Mouse (Mus musculus) liver, embryonic 11.5 days (tissue): ENCODE data around the gene Wwox. TPM values are rescaled to one million over a fixed set of nuclear protein-coding genes. Genes with fewer than 3 reads are reported as not detected.

Source experiments
- ATAC-seq: fragments of 200-750 bp; cut with Nextera tagmentation; replicated peaks from 2 replicates; pipeline ENCODE4 v1.8.0; 2017; ENCODE audit warnings: moderate number of reproducible peaks, mild to moderate bottlenecking, moderate TSS enrichment, moderate library complexity; ENCODE audit not compliant: low FRiP score
- DNase-seq: peaks from one replicate; pipeline ENCODE4 v3.0.0-alpha.2; 2017; ENCODE audit warnings: low spot score
- H3K27ac ChIP-seq: fragments of 300-500 bp; sonication (generic); 2 replicates; pipeline ENCODE4 v1.5.1; 2014; ENCODE audit warnings: mild to moderate bottlenecking, low read depth, low read length, control low read depth
- H3K27me3 ChIP-seq: fragments of 300-500 bp; sonication (generic); replicated peaks from 2 replicates; pipeline ENCODE4 v1.6.1; 2014; ENCODE audit warnings: low read length, mixed read lengths; ENCODE audit not compliant: control insufficient read depth, insufficient read depth
- H3K36me3 ChIP-seq: fragments of 300-500 bp; sonication (generic); 2 replicates; pipeline ENCODE4 v1.6.1; 2014; ENCODE audit warnings: mild to moderate bottlenecking, low read length, moderate library complexity, mixed read lengths; ENCODE audit not compliant: control insufficient read depth, insufficient read depth
- H3K4me1 ChIP-seq: fragments of 300-500 bp; sonication (generic); replicated peaks from 2 replicates; pipeline ENCODE4 v1.6.1; 2014; ENCODE audit warnings: low read length, mixed read lengths; ENCODE audit not compliant: control insufficient read depth, insufficient read depth
- H3K4me2 ChIP-seq: fragments of 300-500 bp; sonication (generic); 2 replicates; pipeline ENCODE4 v1.6.1; 2014; ENCODE audit warnings: mild to moderate bottlenecking, control low read depth, moderate library complexity
- H3K4me3 ChIP-seq: fragments of 300-500 bp; sonication (generic); 2 replicates; pipeline ENCODE4 v1.5.1; 2014; ENCODE audit warnings: low read depth, low read length, control low read depth
- H3K9ac ChIP-seq: fragments of 300-500 bp; sonication (generic); 2 replicates; pipeline ENCODE4 v1.6.1; 2014; ENCODE audit warnings: low read depth, low read length, control low read depth
- H3K9me3 ChIP-seq: fragments of 300-500 bp; sonication (generic); 2 replicates; pipeline ENCODE4 v1.6.1; 2016; ENCODE audit warnings: low read length, inconsistent platforms, mixed read lengths; ENCODE audit not compliant: control insufficient read depth
- WGBS: fragments of 180-500 bp; shearing (Covaris S2); extraction: QIAGEN DNeasy Blood & Tissue Kit; methylation state at CpG from one replicate; pipeline ENCODE4 v1.1.7; 2014; 5-methylcytosine and 5-hydroxymethylcytosine counted together
- polyA plus RNA-seq: library from polyadenylated mRNA; unstranded; fragments of >200 nt; fragmentation: Nextera tagmentation; extraction: Ambion mirVana; gene quantifications from 2 replicates; pipeline ENCODE4 v1.2.1, GENCODE M21; 2014

The Wwox gene
- polyA plus RNA-seq, 1 experiment from 2014 or later, result 7.3 TPM

DNA sequence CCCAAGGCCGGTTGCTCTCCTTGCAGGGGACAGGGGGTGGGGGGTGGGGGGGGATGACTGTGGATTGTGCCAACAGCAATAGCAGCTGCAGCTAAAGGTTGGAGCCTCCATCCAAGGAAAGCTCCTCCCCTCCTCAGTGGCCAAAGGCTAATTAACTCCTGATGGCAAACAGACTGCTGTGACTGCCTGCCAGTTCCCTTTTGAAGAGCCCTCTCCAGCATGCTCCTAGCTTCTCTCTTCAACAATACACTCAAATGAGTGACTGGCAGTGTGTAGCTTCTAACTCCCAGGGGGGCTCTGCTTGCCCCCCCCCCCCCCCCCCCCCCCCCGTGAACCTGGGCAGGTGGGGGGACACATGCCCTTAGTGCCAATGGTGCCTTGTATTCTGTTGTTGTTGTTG lies 747.4 kb downstream of the Wwox start:
- H3K4me2 ChIP-seq, result no peak overlapping the region
- no peaks in the 10 kb centered on the region for H3K36me3 ChIP-seq
- no peak for ATAC-seq
- H3K27ac ChIP-seq, result no peak overlapping the region
- no peaks in the 10 kb centered on the region for H3K4me1 ChIP-seq
- DNase-seq, result no peak
- H3K27me3 ChIP-seq, result no peaks in the 10 kb centered on the region
- WGBS, result 53% methylated on average over 1 of the region's 2 CpGs
- H3K9ac ChIP-seq, result no peak overlapping the region
- no peak overlapping the region for H3K4me3 ChIP-seq
- H3K9me3 ChIP-seq, result no peaks in the 10 kb centered on the region

- Histone ChIP-seq H3K36me3 (no peaks in the 10 kb centered on the region), H3K9ac (no peak overlapping the region), H3K4me3 (no peak overlapping the region), H3K4me2 (no peak overlapping the region), H3K27me3 (no peaks in the 10 kb centered on the region), H3K9me3 (no peaks in the 10 kb centered on the region), H3K27ac (no peak overlapping the region), H3K4me1 (no peaks in the 10 kb centered on the region)
- no peak for ATAC-seq
- 73% methylated on average over 4 of the region's 4 CpGs for WGBS
- DNase-seq, result no peak
These were observed 749.0 kb downstream of the Wwox start for GRCm38 (mm10) chr8:115188446-115188845.

GRCm38 (mm10) chr8:115189836-115190235 lies 750.4 kb downstream of the Wwox start:
- WGBS, result 70% methylated on average over 11 of the region's 11 CpGs
- no peaks in the 10 kb centered on the region for H3K27me3 ChIP-seq

GRCm38 (mm10) chr8:115193767-115194166 lies 754.3 kb downstream of the Wwox start:
- DNase-seq (no peak), ATAC-seq (no peak)
- WGBS, result 79% methylated on average over 2 of the region's 2 CpGs
- Histone ChIP-seq H3K9ac (no peak overlapping the region), H3K27ac (no peak overlapping the region), H3K4me1 (no peaks in the 10 kb centered on the region), H3K4me2 (no peak overlapping the region), H3K36me3 (no peaks in the 10 kb centered on the region), H3K27me3 (peaks cover 5% of the 10 kb centered on the region), H3K9me3 (no peaks in the 10 kb centered on the region), H3K4me3 (no peak overlapping the region)

More at GRCm38 (mm10) chr8:115189836-115190235, 750.4 kb downstream of the Wwox start:
- Histone ChIP-seq H3K4me1 (no peaks in the 10 kb centered on the region), H3K27ac (no peak overlapping the region), H3K36me3 (no peaks in the 10 kb centered on the region), H3K4me3 (no peak overlapping the region), H3K9ac (no peak overlapping the region), H3K9me3 (no peaks in the 10 kb centered on the region), H3K4me2 (no peak overlapping the region)
- ATAC-seq (no peak), DNase-seq (no peak)

GRCm38 (mm10) chr8:115195334-115195733 lies 755.9 kb downstream of the Wwox start:
- 85% methylated on average over 10 of the region's 10 CpGs for WGBS
- H3K4me2 ChIP-seq, result no peak overlapping the region
- H3K9me3 ChIP-seq, result no peaks in the 10 kb centered on the region
- ATAC-seq (no peak), DNase-seq (no peak)
- peaks cover 8% of the 10 kb centered on the region for H3K27me3 ChIP-seq
- H3K27ac ChIP-seq, result no peak overlapping the region
- H3K4me1 ChIP-seq, result no peaks in the 10 kb centered on the region
- H3K9ac ChIP-seq, result no peak overlapping the region
- no peaks in the 10 kb centered on the region for H3K36me3 ChIP-seq
- no peak overlapping the region for H3K4me3 ChIP-seq

DNA sequence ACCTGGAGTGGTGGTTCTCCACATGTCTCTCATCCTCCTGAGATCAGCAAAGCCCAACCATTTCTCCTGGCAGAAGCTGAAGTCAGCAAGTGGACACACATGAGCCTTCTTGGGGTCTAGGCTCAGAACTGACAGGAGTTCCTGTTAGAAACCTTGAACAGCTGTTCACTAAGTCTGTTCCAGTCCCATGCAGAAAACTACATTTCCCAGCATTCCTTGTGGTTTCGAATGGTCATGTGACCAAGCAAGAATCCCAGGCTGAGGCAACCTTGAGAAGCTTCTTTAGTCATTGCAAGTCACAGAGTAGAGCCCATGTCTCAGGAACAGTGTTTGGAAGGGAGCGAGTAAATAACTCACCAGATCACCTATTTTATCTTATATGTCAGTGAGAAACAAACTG lies 757.4 kb downstream of the Wwox start:
- ATAC-seq (no peak), DNase-seq (no peak)
- 61% methylated on average over 2 of the region's 2 CpGs for WGBS
- Histone ChIP-seq H3K36me3 (no peaks in the 10 kb centered on the region), H3K4me3 (no peak overlapping the region), H3K9me3 (no peaks in the 10 kb centered on the region), H3K27me3 (peaks cover 9% of the 10 kb centered on the region), H3K9ac (no peak overlapping the region), H3K27ac (no peak overlapping the region), H3K4me2 (no peak overlapping the region), H3K4me1 (no peaks in the 10 kb centered on the region)

GRCm38 (mm10) chr8:115199204-115199603 lies 759.7 kb downstream of the Wwox start:
- 26% methylated on average over 4 of the region's 4 CpGs for WGBS
- Histone ChIP-seq H3K9me3 (no peaks in the 10 kb centered on the region), H3K9ac (no peak overlapping the region), H3K4me1 (no peaks in the 10 kb centered on the region), H3K27me3 (peaks cover 9% of the 10 kb centered on the region), H3K4me3 (no peak overlapping the region), H3K27ac (no peak overlapping the region), H3K4me2 (no peak overlapping the region), H3K36me3 (no peaks in the 10 kb centered on the region)
- ATAC-seq (no peak), DNase-seq (no peak)

GRCm38 (mm10) chr8:115199616-115200150 lies 760.2 kb downstream of the Wwox start:
- WGBS, result 31% methylated on average over 14 of the region's 14 CpGs
- Histone ChIP-seq H3K9me3 (no peaks in the 10 kb centered on the region), H3K36me3 (no peaks in the 10 kb centered on the region), H3K4me2 (no peak overlapping the region), H3K4me3 (no peak overlapping the region), H3K4me1 (no peaks in the 10 kb centered on the region), H3K27ac (no peak overlapping the region), H3K9ac (no peak overlapping the region), H3K27me3 (peaks cover 9% of the 10 kb centered on the region)
- no peak for DNase-seq
- no peak for ATAC-seq

DNA sequence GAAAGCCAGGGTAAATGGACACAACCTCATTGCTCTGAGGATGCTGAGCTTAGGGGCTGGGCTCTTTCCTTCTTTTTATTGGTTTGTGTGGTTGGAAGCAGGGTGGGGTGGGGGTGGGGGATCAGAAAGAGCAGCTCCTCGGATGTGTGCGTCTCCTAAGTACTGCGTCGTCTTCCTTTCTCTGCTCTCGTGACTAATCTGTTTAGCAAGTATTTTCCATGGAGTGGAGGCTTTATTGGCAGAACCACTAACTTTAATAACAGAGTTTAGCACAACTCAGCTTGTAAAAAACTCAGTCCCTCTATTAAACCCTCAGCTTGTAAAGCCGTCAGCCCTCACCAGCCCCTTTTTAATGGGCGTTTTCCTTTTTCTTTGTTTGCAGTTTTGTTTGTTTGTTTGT lies 762.3 kb downstream of the Wwox start:
- Histone ChIP-seq H3K4me2 (no peak overlapping the region), H3K9ac (no peak overlapping the region), H3K27ac (no peak overlapping the region), H3K4me1 (no peaks in the 10 kb centered on the region), H3K27me3 (peaks cover 9% of the 10 kb centered on the region), H3K4me3 (no peak overlapping the region), H3K36me3 (no peaks in the 10 kb centered on the region), H3K9me3 (no peaks in the 10 kb centered on the region)
- DNase-seq (no peak), ATAC-seq (no peak)
- WGBS, result 66% methylated on average over 7 of the region's 7 CpGs
